Mouse (Mus musculus) erythroblast, embryonic 14.5 days (primary cell): ENCODE measurements around the gene Tespa1.

Experiments used
- GATA1 ChIP-seq: IDR thresholded peaks from 2 replicates; pipeline ENCODE4 v1.6.1; 2012; ENCODE audit warnings: low read length, inconsistent platforms, mixed read lengths
- TAL1 ChIP-seq: IDR thresholded peaks from 3 replicates; pipeline ENCODE4 v1.6.1; 2012; ENCODE audit warnings: low read length, inconsistent platforms, mixed read lengths

DNA sequence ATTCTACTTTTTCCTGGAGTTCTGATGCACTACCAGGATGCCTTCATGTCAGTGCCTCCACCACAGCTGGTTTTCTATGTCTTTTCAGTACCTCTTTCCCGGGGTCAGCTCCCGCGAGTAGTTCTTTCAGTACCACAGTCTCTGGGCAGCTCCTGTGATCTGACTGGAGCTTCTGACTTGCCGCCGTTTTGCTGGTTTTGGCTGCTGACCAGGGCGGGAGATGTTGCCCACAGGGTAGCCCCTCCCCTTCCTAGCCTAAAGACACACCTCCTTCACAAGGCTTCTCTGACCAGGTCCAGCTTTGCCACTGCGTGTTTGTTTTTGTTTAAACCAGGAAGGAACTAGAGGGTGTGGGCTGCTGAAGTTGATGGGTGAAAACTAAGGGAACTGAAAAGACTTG lies 42.6 kb upstream of the Tespa1 start, which contains the start of gene Neurod4:
- TF ChIP-seq GATA1 (no peak), TAL1 (no peak)
